Mouse (Mus musculus) heart, adult 2 months (tissue): ENCODE measurements at regions not wholly inside any gene's neighbourhood (a gene's known extent, or its start where the extent isn't known, plus 50 kb on each side); places are given as distances from the start of the nearest gene placed in this dataset.

Experiments
- DNase-seq, 2 experiments: peaks; one replicate each; pipeline ENCODE4 v3.0.0; 2021
- H3K27ac ChIP-seq: fragments of 200-600 bp; 2 replicates; pipeline ENCODE4 v1.8.1; 2022
- H3K27me3 ChIP-seq: fragments of 200-500 bp; 2 replicates; pipeline ENCODE4 v1.6.1; 2012; ENCODE audit warnings: mild to moderate bottlenecking, low read length, inconsistent platforms, mixed read lengths; ENCODE audit not compliant: control insufficient read depth, insufficient read depth
- H3K36me3 ChIP-seq: fragments of 200-500 bp; 2 replicates; pipeline ENCODE4 v1.6.1; 2012; ENCODE audit warnings: low read length, inconsistent platforms; ENCODE audit not compliant: control insufficient read depth, insufficient read depth
- H3K4me1 ChIP-seq: fragments of 200-500 bp; 2 replicates; pipeline ENCODE4 v1.6.1; 2011; ENCODE audit warnings: low read length; ENCODE audit not compliant: control insufficient read depth, insufficient read depth
- H3K4me3 ChIP-seq: fragments of 200-600 bp; 2 replicates; pipeline ENCODE4 v1.8.1; 2022
- H3K79me2 ChIP-seq: fragments of 200-500 bp; replicated peaks from 2 replicates; pipeline ENCODE4 v1.6.1; 2012; ENCODE audit warnings: mild to moderate bottlenecking, inconsistent platforms, low read length, moderate library complexity, mixed read lengths; ENCODE audit not compliant: control insufficient read depth, insufficient read depth
- H3K9ac ChIP-seq: fragments of 200-500 bp; 2 replicates; pipeline ENCODE4 v1.6.1; 2012; ENCODE audit warnings: low read depth, mild to moderate bottlenecking, control low read depth, inconsistent platforms, low read length, mixed read lengths
- CTCF ChIP-seq: fragments of 200-600 bp; IDR thresholded peaks from 2 replicates; pipeline ENCODE4 v1.8.1; 2022; ENCODE audit warnings: antibody characterized with exemption, mild to moderate bottlenecking, moderate library complexity
- EP300 ChIP-seq: fragments of 200-500 bp; IDR thresholded peaks from 2 replicates; pipeline ENCODE4 v1.6.1; 2011; ENCODE audit warnings: low read depth, low read length, control low read depth; ENCODE audit not compliant: insufficient read depth
- POLR2A ChIP-seq: fragments of 200-500 bp; IDR thresholded peaks from 2 replicates; pipeline ENCODE4 v1.6.1; 2011; ENCODE audit warnings: mild to moderate bottlenecking, low read depth, low read length, control low read depth; ENCODE audit not compliant: insufficient read depth
- WGBS: fragments of 180-500 bp; shearing (Covaris S2); methylation state at CpG from one replicate; pipeline ENCODE4 v1.1.7; 2018; 5-methylcytosine and 5-hydroxymethylcytosine counted together
- intact Hi-C: fragments of 180-260 bp; cut with DNase I; formaldehyde crosslinking; loops from one replicate; pipeline ENCODE4 v1.15.1; 2025

- no peak overlapping the region for H3K4me3 ChIP-seq
- H3K9ac ChIP-seq: no peak overlapping the region
- no peak overlapping the region for H3K27ac ChIP-seq
- TF ChIP-seq CTCF: no peak
- TF ChIP-seq POLR2A: no peak
- no peak for TF ChIP-seq EP300
- DNase-seq: no peak
- no peaks in the 10 kb centered on the region for H3K79me2 ChIP-seq
- no peaks in the 10 kb centered on the region for H3K36me3 ChIP-seq
- peaks cover 2% of the 10 kb centered on the region; the same call in 1 of the 2 replicates for H3K4me1 ChIP-seq
- no peaks in the 10 kb centered on the region for H3K27me3 ChIP-seq
- intact Hi-C loops: no loop called here
- WGBS: 95% methylated on average over 3 of the region's 3 CpGs
Observed at GRCm38 (mm10) chr1:90694761-90695160, 92.0 kb downstream of the Cops8 start.

DNA sequence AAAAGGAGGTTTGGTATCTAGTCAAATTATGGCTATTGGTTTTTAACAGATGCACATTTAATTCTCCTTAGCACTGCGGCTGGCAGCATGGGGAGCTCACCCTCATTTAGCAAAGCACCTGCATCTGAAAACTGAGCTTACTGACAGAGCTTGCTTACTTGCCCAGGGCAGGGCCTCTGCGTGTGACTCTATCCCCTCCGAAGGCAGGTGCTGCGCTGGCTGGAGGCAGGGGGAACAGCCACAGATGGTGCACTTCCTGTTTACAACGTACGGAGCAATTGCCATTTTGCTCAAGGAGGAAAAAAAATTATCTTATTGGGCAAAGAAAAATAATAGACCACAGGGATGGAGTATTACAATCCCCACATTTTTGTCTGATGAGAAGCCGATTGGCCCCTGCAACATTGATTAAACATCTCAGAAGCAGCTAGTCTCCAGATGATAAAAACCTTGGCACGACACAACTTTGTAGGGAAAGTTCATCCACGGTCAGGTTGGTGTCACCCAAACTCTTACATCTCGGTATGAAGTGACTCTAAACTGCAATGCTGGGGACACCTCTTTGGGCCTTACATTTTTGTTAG lies 92.5 kb downstream of the Cops8 start:
- TF ChIP-seq EP300 (no peak), POLR2A (no peak), CTCF (no peak)
- peak overlapping the region; percentile 15; the same call in 1 of the 2 replicates for H3K27ac ChIP-seq
- H3K4me1 ChIP-seq: peaks cover 2% of the 10 kb centered on the region; the same call in 1 of the 2 replicates
- intact Hi-C loops: no loop called here
- no peaks in the 10 kb centered on the region for H3K36me3 ChIP-seq
- 53% methylated on average over 10 of the region's 10 CpGs for WGBS
- no peaks in the 10 kb centered on the region for H3K79me2 ChIP-seq
- H3K27me3 ChIP-seq: no peaks in the 10 kb centered on the region
- H3K4me3 ChIP-seq: no peak overlapping the region
- no peak overlapping the region for H3K9ac ChIP-seq
- DNase-seq: peak in 1 of 2 experiments; percentile 33

GRCm38 (mm10) chr1:90696000-90696399 lies 93.2 kb downstream of the Cops8 start:
- H3K27ac ChIP-seq: no peak overlapping the region
- no peak for DNase-seq

GRCm38 (mm10) chr1:90697056-90697596 lies 94.3 kb downstream of the Cops8 start:
- H3K36me3 ChIP-seq: no peaks in the 10 kb centered on the region
- TF ChIP-seq POLR2A: no peak
- TF ChIP-seq CTCF: no peak
- TF ChIP-seq EP300: no peak
- no peak overlapping the region for H3K27ac ChIP-seq
- no peak overlapping the region for H3K9ac ChIP-seq
- no peaks in the 10 kb centered on the region for H3K79me2 ChIP-seq
- intact Hi-C loops: no loop called here
- no peak overlapping the region for H3K4me3 ChIP-seq
- DNase-seq: no peak
- 77% methylated on average over 3 of the region's 3 CpGs for WGBS
- no peaks in the 10 kb centered on the region for H3K4me1 ChIP-seq
- H3K27me3 ChIP-seq: no peaks in the 10 kb centered on the region

More at GRCm38 (mm10) chr1:90696000-90696399, 93.2 kb downstream of the Cops8 start:
- TF ChIP-seq EP300 (no peak), POLR2A (no peak), CTCF (no peak)
- H3K36me3 ChIP-seq: no peaks in the 10 kb centered on the region
- WGBS: 77% methylated on average over 1 of the region's 1 CpGs
- H3K4me3 ChIP-seq: no peak overlapping the region
- peaks cover 2% of the 10 kb centered on the region; the same call in 1 of the 2 replicates for H3K4me1 ChIP-seq
- no peaks in the 10 kb centered on the region for H3K27me3 ChIP-seq
- H3K9ac ChIP-seq: no peak overlapping the region
- intact Hi-C loops: no loop called here
- H3K79me2 ChIP-seq: no peaks in the 10 kb centered on the region

DNA sequence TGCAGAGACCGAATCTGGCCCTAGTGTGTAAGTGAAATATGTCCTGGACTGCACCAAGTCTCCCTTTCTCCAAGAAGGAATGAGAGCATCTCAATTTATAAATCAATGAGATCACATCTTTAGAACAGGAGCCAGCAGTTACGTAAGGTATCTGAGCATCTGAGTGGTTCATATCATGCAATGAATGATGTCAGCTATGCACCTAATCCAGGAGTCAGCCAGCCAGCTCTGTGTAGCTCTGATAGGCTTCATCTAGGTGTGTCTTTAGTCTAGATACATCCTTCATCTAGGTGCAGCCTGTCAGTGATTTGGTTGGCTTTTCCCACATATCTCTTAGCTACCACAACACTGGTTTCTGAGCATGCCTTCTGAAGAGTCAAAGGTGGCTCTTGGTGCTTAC lies 95.8 kb downstream of the Cops8 start:
- intact Hi-C loops: no loop called here
- Histone ChIP-seq H3K4me1 (no peaks in the 10 kb centered on the region), H3K27ac (no peak overlapping the region), H3K27me3 (no peaks in the 10 kb centered on the region), H3K36me3 (no peaks in the 10 kb centered on the region), H3K79me2 (no peaks in the 10 kb centered on the region), H3K4me3 (no peak overlapping the region), H3K9ac (no peak overlapping the region)
- 91% methylated on average over 2 of the region's 2 CpGs for WGBS
- no peak for DNase-seq
- TF ChIP-seq CTCF: no peak
- no peak for TF ChIP-seq POLR2A
- no peak for TF ChIP-seq EP300

DNA sequence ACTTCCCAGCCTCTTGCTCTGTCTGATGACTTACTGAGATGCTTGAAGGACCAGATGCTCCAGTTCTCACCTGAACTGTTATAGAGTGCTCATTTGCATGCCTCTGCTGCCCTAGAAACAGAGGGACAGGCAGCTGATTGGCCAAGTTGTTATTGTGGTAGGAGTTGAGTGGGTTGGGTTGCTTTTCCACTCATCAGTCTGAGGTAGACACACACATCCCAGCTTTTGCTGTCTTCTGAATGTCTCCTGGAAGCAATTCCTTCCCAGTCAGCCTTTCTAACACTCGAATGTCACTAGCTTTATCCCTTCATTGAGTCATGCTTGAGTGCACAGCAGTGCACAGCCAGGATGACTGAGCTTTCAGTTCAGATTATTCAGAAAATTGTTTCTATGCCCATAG lies 99.0 kb downstream of the Cops8 start:
- no peak overlapping the region for H3K9ac ChIP-seq
- no peak for DNase-seq
- no peak overlapping the region for H3K27ac ChIP-seq
- H3K4me1 ChIP-seq: no peaks in the 10 kb centered on the region
- no peak overlapping the region for H3K4me3 ChIP-seq
- no peaks in the 10 kb centered on the region for H3K79me2 ChIP-seq
- TF ChIP-seq EP300: no peak
- no peak for TF ChIP-seq POLR2A
- TF ChIP-seq CTCF: no peak
- WGBS: 78% methylated on average over 1 of the region's 1 CpGs
- intact Hi-C loops: no loop called here
- H3K36me3 ChIP-seq: no peaks in the 10 kb centered on the region
- no peaks in the 10 kb centered on the region for H3K27me3 ChIP-seq
